ENCODE assay signal across 26 mouse cellular contexts in the genomic region with DNA sequence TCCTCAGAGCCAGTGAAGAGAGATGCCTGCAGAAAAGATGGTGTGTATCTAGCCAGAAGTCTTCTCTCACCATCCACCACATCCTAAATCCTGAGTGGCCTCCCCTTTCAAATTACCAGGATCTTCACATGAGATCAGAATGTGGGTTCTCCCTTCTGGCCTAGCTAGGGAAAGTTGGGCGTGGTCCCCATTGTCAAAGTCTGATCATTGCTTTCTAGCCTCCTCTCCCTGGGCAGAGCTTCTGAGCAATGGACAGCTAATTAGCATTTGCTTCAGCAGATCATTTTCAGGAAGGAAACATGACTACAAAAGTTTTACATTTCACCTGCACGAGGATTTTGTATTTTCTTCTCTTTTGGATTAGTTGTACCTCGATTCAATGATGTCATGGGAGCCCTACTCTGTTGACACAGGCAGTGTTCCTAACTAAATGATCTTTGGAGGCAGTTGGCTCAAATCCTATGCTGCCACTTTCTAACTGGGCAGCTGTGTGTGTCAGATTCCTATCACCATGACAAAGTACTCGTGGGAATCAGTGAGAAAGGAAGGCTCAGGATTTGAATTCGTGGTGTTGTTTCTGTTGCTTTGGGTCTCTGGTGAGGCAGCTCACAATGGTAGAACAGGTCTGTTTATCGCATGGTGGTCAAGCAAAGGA.
DNase-seq lines count a peak whose midpoint lies in the region; TF ChIP-seq lines count a peak whose summit lies in the region.
"Had no signal": no experiment of that assay in that cellular context is flagged by ENCODE, and none has a peak within 500 bp of the region (broad histone marks: within the 10 kb centered on the region; RNA-seq: fewer than 3 reads in every experiment).

No protein-coding gene starts in this region.

- no peak for TF ChIP-seq CTCF in liver, adult 2 months (IDR thresholded peaks at IDR 0.05; ENCODE audit: low read depth, low read length)
- TF ChIP-seq CTCF in brain, embryonic 14.5 days (IDR thresholded peaks at IDR 0.05; ENCODE audit: borderline replicate concordance, extremely low read depth, insufficient read depth, insufficient read length) = no peak

- intact Hi-C loops in left cerebral cortex, postnatal 25 days (cut with DNase I) = loop anchor here (10.0 kb wide), 1 partner anchor 533 kb away; a partner anchor contains a TSS

- TF ChIP-seq POLR2A in liver, adult 2 months (IDR thresholded peaks at IDR 0.05; ENCODE audit: extremely low read depth, insufficient read depth, low read length) = no peak
- TF ChIP-seq POLR2A in brain, embryonic 14.5 days (IDR thresholded peaks at IDR 0.05; ENCODE audit: borderline replicate concordance, extremely low read depth, insufficient read depth, insufficient read length, poor library complexity, severe bottlenecking) = no peak

- H3K27ac ChIP-seq in liver, adult 2 months (replicated peaks; ENCODE audit: insufficient read depth, low read depth, low read length) = no peak overlapping the region
- H3K27ac ChIP-seq: embryonic facial prominence, embryonic 10.5 days; embryonic facial prominence, embryonic 13.5 days; forebrain, embryonic 12.5 days; forebrain, embryonic 15.5 days; hindbrain, embryonic 10.5 days; hindbrain, embryonic 13.5 days; intestine, embryonic 15.5 days had no signal

- DNase-seq in liver, adult 2 months (ENCODE audit: extremely low read depth, low read depth, low spot score) = peak; percentile 80
- DNase-seq in liver = no peak
- DNase-seq in ES-CJ7 (ENCODE audit: low read depth, low spot score) = peak; percentile 32
- DNase-seq in R1 (ENCODE audit: low read depth, low spot score) = peak; percentile 38
- peak; percentile 5 for DNase-seq in brain, embryonic 14.5 days (ENCODE audit: low read depth)
- DNase-seq in ovary, postnatal 14 days (ENCODE audit: low spot score) = no peak
- no peak for DNase-seq in left cerebral cortex, postnatal 25 days (ENCODE audit: low spot score in 2 of 2)
- DNase-seq: adrenal gland, adult 2 months; adrenal gland, postnatal 14 days; cerebellum, adult 11-12 months; cerebellum, adult 8-10 months; cerebellum, postnatal 10 days; cerebellum, postnatal 36 days; embryo, embryonic 11 days; gastrocnemius, postnatal 10 days; gastrocnemius, postnatal 36 days; heart, postnatal 36 days had no signal

- H3K9ac ChIP-seq in liver, adult 2 months (ENCODE audit: low read depth, low read length) = no peak overlapping the region
- H3K9ac ChIP-seq: embryonic facial prominence, embryonic 13.5 days; forebrain, embryonic 12.5 days; forebrain, embryonic 15.5 days; hindbrain, embryonic 13.5 days; intestine, embryonic 15.5 days had no signal

- no peaks in the 10 kb centered on the region for H3K27me3 ChIP-seq in liver, adult 2 months (ENCODE audit: control insufficient read depth, insufficient read depth, low read length)
- H3K27me3 ChIP-seq: embryonic facial prominence, embryonic 13.5 days; forebrain, embryonic 12.5 days; forebrain, embryonic 15.5 days; hindbrain, embryonic 13.5 days; intestine, embryonic 15.5 days had no signal

- H3K36me3 ChIP-seq in liver, adult 2 months (ENCODE audit: control insufficient read depth, insufficient read depth, low read length) = no peaks in the 10 kb centered on the region
- H3K36me3 ChIP-seq: G1E; intestine, embryonic 15.5 days had no signal

- 42% methylated on average over 6 of the region's 6 CpGs for WGBS in liver, adult 2 months

- H3K4me1 ChIP-seq in liver, adult 2 months (ENCODE audit: control insufficient read depth, insufficient read depth, low read length) = no peaks in the 10 kb centered on the region
- H3K4me1 ChIP-seq: forebrain, embryonic 12.5 days; forebrain, embryonic 15.5 days; intestine, embryonic 15.5 days had no signal

- no peaks in the 10 kb centered on the region for H3K79me2 ChIP-seq in liver, adult 2 months (ENCODE audit: control insufficient read depth, insufficient read depth, low read length)

- H3K4me3 ChIP-seq in liver, adult 2 months (ENCODE audit: insufficient read depth, low read depth, low read length) = no peak overlapping the region
- H3K4me3 ChIP-seq: embryonic facial prominence, embryonic 10.5 days; embryonic facial prominence, embryonic 13.5 days; erythroblast, embryonic 14.5 days; forebrain, embryonic 12.5 days; forebrain, embryonic 15.5 days; hindbrain, embryonic 10.5 days; hindbrain, embryonic 13.5 days; intestine, embryonic 15.5 days had no signal

Comparison
In these comparisons a context has a peak if more than half of its experiments do, and no peak if none do; other contexts are left out.
1. DNase-seq: peak in liver, adult 2 months (single experiment), ES-CJ7 (single experiment), R1 (single experiment) and brain, embryonic 14.5 days (single experiment); none in liver (single experiment), ovary, postnatal 14 days (single experiment) and left cerebral cortex, postnatal 25 days (0 of 2).